Mouse (Mus musculus): ENCODE results near the gene Fam213a.
A peak's percentile ranks its signal among the peaks of the same experiment; 100 is the strongest.
"Not testable (repeated sequence)": the region's sequence is repeated elsewhere in the genome, so short reads cannot be mapped to it uniquely, and the experiment has no call there.

The Fam213a gene

DNA sequence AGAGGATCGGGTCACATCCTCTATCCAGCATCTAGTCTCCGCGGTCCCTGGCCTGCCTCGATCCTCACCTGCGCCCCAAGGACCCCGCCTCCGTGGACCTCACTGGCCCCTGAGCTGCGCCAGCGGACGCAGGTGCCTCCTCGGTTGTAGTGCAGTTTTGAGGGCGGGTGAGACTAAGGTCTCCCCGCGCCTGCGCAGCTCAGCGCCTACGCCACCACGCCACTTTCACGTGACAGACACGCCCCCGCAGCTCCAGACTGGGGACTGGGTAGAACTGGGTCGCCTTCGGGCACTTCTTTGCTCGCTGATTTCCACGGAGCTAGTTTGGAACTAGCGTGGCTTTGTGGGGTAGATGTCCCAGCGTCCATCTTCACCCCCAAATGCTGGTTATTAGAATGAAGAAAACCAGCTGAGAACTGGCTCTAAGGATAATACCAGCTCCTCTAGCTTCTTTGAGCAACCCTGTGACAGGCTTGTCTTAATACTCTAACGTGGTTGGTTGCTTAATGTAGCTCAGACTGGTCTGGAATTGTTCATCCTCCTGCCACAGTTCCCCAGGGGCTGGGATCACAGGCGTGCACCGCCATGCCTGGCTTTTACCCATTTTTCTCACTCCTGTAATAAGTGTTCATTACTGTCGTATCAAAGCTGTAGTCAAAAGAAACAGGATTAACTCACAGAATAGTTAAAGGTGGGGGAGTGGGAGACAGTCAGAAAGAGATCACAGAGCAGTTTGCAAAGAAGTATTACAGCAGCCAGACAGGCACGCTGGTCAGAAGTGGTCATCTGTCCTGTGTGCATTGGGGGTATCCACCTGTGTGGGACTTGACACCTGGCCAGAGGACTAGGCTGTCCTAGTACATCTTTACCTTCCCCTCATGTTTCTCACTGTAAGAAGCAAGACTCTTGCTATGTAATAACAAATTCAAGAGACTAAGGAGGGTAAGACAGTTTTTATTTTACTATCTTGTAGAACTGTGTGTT, at the start of gene Fam213a:
Gene Fam213a (minus strand): TSS at position 159 of the 984 bp plus-strand sequence.
- peak; percentile 91 to 95 for DNase-seq

- not testable (repeated sequence) for DNase-seq
Observed at GRCm38 (mm10) chr14:41053190-41053589, 39.6 kb upstream of the Fam213a start.

DNA sequence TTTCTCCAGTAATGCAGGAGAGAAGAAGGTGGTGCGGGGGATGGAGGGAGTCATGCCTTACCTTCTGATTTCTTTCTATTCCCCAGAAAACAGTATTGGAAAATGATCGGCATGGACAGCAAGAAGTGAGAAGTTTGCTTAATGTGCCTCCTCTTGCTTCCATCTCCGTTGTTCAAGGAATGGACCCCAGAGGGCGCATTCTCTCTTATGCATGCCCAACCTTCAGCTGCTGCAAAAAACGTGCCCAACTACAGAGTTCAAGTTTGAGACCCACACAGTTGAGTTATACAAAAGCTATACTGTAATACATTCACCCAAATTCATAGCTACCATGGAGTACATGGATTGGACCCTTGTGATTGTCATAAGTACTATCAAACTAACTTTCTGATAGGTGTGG, 38.9 kb upstream of the Fam213a start:
- DNase-seq = peak; percentile 39 to 48

- DNase-seq = no peak
Observed at GRCm38 (mm10) chr14:41050471-41050870, 36.9 kb upstream of the Fam213a start.

GRCm38 (mm10) chr14:41047402-41047801, 33.8 kb upstream of the Fam213a start:
- no peak for DNase-seq

- DNase-seq = peak; percentile 78 to 80
Observed at GRCm38 (mm10) chr14:41035146-41035798, 21.7 kb upstream of the Fam213a start.

DNA sequence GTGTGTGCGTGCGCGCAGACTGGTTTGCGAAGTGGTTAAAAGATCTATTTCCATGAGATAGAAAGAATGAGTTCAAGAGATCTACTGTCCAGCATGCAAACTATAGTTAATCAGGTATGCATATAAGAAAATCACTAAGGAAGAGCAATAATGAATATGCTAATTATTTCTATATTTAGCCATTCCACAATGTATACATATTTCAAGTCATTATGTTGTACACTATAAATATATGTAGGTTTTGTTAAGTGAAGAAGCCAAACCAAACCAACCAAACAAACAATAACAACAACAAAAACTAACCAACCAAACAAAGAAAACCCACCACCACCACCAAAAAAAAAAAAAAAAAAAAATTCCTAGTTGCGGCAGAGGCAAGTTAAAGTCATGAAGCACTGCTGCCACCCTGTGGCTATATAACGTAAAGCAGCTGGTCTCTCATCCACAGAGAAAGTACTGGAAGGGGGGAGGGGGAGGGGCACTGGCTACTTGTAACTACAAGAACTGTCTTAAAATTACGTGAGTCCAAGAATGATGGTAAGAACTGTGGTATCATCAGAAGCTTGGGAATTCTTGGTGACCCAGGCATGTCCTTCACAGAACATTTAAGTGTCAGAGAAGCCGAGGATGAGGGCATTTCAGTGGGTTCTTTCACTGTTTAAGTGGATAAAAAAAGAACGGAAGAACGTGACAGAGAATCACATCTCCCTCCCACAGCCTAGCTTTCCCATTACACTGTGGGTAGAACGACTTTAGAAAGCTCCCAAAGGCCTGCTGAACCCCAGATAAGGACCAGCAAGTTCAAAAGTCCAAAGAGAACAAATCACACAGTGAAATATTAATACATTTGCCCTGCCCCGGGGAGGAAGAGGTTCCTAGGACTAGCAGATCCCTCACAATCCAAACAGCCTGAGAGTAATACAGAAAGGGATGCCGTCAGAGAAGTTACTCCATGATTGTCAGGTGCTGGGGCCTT, 19.8 kb upstream of the Fam213a start:
- peak; percentile 91 to 93 for DNase-seq

DNA sequence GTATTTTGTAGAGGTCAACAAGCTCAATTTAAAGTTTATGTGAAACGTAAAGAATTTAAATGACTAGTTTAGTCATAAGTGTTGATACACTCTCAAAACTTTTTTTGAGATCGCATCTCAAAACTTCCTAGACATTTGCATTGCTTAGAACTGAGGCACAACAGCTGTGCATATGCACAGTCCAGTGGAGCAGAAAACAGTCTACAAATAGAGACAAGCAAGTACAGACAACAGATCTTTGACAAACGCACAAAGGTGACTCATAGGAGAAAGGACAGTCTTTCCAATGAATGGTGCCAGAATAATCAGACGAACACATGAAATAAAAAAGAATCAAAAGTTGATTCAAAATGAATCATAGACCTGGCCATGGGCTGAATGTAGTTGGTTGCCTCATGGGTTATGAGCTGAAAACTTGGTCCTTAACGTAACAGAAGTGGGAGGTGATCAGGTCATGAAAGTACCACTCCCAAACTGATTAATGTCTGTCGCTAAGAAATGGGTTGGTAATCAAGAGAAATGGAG, 17.5 kb upstream of the Fam213a start:
- no peak for DNase-seq

GRCm38 (mm10) chr14:41029303-41029702, 15.7 kb upstream of the Fam213a start:
- DNase-seq = no peak

DNA sequence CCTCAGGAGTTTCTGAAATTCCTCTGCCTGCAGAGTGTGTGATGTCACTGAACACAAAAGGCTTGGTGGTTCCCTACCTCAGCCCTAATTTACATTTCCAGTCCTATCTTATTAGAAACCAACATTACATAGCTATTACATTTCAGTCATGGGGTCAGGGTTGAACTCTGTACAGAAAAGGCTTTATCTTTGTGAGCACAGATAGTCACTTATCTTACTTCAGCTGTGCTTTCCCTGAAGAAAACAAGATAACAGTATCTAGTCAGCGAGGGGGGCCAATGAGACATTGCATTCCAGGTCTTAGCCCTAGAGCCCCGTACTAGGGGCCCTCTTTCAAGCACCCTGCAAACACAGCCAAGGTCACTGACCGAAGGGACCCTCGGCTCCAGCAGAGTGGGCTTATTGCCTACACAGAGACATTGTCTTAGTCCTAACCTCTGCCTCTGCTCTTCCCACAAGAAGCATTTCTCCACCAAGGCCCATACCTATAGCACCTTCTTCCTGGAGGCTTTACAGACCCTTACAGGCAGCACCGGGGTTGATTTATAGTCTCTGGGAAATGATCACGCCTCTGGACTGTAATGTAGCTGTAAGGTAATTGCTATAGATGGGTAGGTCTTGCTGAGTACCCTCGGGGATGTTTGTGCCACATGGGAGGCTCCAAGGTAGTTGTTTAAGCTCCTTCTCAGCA, 12.2 kb upstream of the Fam213a start:
- no peak for DNase-seq

GRCm38 (mm10) chr14:41025087-41025486, 11.5 kb upstream of the Fam213a start:
- DNase-seq = no peak

DNA sequence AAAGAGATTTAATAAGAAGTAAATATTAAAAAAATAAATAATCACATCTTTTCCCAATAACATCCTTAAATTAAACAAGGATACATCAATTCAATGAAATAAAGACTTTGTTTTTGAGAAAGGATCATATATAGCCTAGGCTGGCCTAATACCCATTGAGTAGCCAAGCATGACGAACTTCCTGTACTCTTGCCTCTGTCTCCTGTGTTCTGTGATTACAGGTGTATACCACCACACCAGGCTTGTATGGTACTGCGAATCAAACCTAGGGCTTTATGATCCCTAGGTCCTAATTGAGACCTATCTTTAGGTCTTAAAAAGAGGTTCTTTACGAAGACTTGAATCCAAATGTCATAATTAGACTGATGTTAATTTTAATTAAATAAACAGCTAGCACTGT, 7.7 kb upstream of the Fam213a start:
- no peak for DNase-seq

- no peak for DNase-seq
Observed at GRCm38 (mm10) chr14:41017460-41017859, 3.9 kb upstream of the Fam213a start.

DNA sequence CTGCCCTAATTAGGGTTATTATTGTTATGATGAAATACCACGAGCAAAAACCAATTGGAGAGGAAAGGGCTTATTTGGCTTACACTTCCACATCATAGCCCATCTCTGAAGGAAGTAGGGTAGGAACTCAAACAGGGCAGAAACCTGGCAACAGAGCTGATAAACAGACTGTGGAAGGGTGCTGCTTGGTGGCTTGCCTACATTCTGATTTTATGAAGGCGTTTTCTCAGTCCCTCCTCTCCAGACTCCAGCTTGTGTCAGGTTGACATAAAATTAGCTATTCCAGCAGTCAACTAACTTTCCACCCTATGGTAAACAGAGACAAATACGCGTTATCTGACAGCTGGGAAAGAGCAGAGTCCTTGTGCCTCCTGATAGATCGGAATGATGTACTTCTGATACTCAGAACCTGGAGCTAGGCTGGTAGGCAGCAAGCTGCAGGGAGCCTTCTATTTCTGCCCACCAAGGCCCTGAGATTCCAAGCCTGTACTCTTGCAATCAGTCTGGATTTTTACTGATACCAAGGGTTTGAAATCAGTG, 1.2 kb upstream of the Fam213a start:
- no peak for DNase-seq

DNA sequence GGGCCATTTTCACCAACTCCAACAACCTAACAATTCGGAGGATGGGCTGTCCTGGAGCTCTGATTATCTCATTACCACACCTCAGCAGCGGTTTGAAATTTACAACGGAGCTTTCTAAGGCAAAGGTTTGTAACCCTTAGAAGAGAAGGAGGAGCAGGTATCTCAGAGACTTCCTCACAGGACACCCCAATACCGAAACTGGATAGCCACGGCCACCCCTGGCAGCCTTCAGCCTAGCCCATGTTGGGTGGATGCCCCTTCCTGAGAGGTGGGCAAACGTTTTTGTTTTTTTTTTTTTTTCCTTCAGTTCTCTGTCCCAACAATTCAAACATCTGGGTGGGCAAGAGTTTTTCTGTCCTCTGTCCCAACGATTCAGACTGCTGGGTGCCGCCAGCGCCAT, 445 bp downstream of the Fam213a start:
- DNase-seq = no peak

- peak in 1 of 2 experiments; percentile 31 for DNase-seq
Observed at GRCm38 (mm10) chr14:41011916-41012315, 1.7 kb downstream of the Fam213a start.

DNA sequence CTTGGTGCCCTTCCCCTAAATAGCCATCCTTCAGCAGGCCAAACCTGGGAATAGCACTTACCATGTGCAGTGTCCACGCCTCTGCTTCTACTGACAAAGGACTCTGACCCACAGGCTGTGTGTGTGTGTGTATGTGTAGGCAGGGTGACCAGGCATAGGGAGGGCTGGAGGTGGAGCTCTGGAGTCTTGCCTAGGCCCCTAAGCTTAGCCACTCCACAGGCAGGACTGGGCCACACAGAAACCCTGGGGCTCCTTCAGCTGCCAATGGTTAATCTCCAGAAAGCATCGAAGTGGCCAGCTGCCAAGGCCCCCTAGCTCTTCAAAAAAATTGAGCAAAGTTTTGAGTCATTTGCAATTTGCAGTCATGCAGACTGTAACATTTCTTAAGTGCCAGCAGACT, 5.5 kb downstream of the Fam213a start:
- peak; percentile 66 to 74 for DNase-seq

DNA sequence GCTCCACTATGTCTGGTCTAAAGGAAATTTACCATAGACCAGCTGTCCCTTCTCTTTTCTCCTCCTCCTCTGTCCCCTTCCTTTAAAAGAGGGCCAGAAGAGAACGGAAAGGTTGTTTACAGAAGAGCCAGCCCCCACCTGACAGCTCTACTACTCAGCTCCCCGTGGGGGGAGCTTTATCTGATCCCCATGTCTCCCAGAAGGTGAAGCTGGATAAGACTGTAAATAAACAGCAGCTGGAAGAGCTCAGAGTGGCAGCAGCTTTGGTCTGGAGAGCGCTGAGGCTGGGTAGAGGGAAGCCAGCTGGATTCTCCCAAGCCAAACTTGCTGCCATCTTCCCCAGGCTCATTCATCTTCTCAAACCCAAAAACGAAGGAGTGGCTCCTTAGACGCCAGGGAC, 5.9 kb downstream of the Fam213a start:
- peak; percentile 61 to 64 for DNase-seq

DNA sequence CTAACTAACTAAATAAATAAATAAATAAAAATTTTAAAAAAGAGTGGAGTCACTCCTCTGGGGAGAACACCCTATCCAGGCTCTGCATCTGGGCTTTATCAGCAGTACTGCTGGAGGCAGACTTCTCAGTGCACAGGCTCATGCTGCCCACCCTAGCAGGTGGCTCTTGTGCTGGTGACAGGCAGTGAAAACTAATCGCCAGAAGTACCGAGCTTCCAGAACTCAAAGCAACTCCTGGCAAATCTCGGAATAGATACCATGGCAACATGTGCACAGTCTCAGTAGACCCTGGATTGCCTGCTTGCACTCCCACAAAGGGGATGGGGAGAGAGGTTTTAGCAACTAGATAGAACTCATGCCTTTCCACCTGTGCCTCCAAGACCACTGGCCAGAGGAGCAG, 6.7 kb downstream of the Fam213a start:
- peak in 1 of 2 experiments; percentile 30 for DNase-seq

GRCm38 (mm10) chr14:41006263-41006662, 7.3 kb downstream of the Fam213a start:
- no peak for DNase-seq

DNA sequence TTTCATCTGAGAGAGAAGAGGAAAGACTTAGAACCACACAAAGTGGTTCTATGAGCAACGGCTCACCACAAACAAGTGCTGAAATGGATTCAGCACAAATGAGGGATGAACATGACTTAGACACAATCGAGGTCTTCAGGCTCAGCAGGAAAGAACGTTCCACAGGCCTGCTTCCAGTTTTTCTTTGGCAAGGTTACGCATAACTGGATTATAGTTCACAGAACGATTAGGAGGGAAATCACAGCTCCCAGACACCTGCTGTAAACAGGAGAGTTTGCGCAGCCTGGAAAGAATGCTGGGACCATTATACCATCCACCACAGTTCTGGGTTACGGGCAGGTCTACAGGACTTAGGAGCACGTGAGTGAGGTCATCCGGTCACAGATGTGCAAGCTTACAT, 7.9 kb downstream of the Fam213a start:
- DNase-seq = no peak
